Mouse (Mus musculus) midbrain, embryonic 13.5 days (tissue): ENCODE data around the gene Icam5. TPM values are rescaled to one million over a fixed set of nuclear protein-coding genes. Genes with fewer than 3 reads are reported as not detected.
A peak's percentile ranks its signal among the peaks of the same experiment; 100 is the strongest.

Source experiments
- ATAC-seq: fragments of 200-750 bp; cut with Nextera tagmentation; 2 replicates; pipeline ENCODE4 v1.8.0; 2017; ENCODE audit warnings: mild to moderate bottlenecking, moderate TSS enrichment, moderate library complexity
- H3K27ac ChIP-seq: fragments of 300-500 bp; sonication (generic); 2 replicates; pipeline ENCODE4 v1.5.1; 2015; ENCODE audit warnings: inconsistent platforms, mild to moderate bottlenecking, moderate library complexity
- H3K27me3 ChIP-seq: fragments of 300-500 bp; sonication (generic); 2 replicates; pipeline ENCODE4 v1.6.1; 2015; ENCODE audit warnings: mild to moderate bottlenecking, inconsistent platforms
- H3K36me3 ChIP-seq: fragments of 300-500 bp; sonication (generic); 2 replicates; pipeline ENCODE4 v1.6.1; 2015; ENCODE audit warnings: mild to moderate bottlenecking, inconsistent platforms
- H3K4me1 ChIP-seq: fragments of 300-500 bp; sonication (generic); replicated peaks from 2 replicates; pipeline ENCODE4 v1.6.1; 2015; ENCODE audit warnings: inconsistent platforms
- H3K4me2 ChIP-seq: fragments of 300-500 bp; sonication (generic); replicated peaks from 2 replicates; pipeline ENCODE4 v1.6.1; 2015; ENCODE audit warnings: moderate library complexity, mild to moderate bottlenecking, inconsistent platforms
- H3K4me3 ChIP-seq: fragments of 300-500 bp; sonication (generic); replicated peaks from 2 replicates; pipeline ENCODE4 v1.5.1; 2015; ENCODE audit warnings: mild to moderate bottlenecking, inconsistent platforms
- H3K9ac ChIP-seq: fragments of 300-500 bp; sonication (generic); replicated peaks from 2 replicates; pipeline ENCODE4 v1.6.1; 2015; ENCODE audit warnings: mild to moderate bottlenecking, inconsistent platforms
- H3K9me3 ChIP-seq: fragments of 300-500 bp; sonication (generic); 2 replicates; pipeline ENCODE4 v1.6.1; 2016; ENCODE audit warnings: mild to moderate bottlenecking, inconsistent platforms
- WGBS: fragments of 180-500 bp; shearing (Covaris S2); methylation state at CpG from one replicate; pipeline ENCODE4 v1.1.7; 2015; 5-methylcytosine and 5-hydroxymethylcytosine counted together
- polyA plus RNA-seq: library from polyadenylated mRNA; unstranded; fragments of >200 nt; fragmentation: Nextera tagmentation; extraction: Ambion mirVana; gene quantifications from 2 replicates; pipeline ENCODE4 v1.2.1, GENCODE M21; 2015

Icam5 gene
- polyA plus RNA-seq, 1 experiment from 2014 or later, result 0.34 TPM

GRCm38 (mm10) chr9:21015571-21016130 is 16.2 kb upstream of the Icam5 start, which contains the start of gene Icam1:
TSS of gene Icam1 (plus strand) at chr9:21015985.
- H3K27ac ChIP-seq, result no peak within 1 kb of the TSS
- WGBS, result under 1% methylated on average over 30 of the region's 30 CpGs
- peaks cover 66% of the 10 kb centered on the region for H3K27me3 ChIP-seq
- H3K4me3 ChIP-seq, result peak within 1 kb of the TSS; percentile 4
- peak within 1 kb of the TSS; percentile 37 for H3K4me2 ChIP-seq
- 0 out of 2 replicates have a peak within 1 kb of the TSS, but pooled peaks have one; percentile 20 for H3K9ac ChIP-seq
- ATAC-seq, result no peak
- H3K36me3 ChIP-seq, result no peaks in the 10 kb centered on the region
- H3K9me3 ChIP-seq, result no peaks in the 10 kb centered on the region
- H3K4me1 ChIP-seq, result peaks cover 10% of the 10 kb centered on the region

DNA sequence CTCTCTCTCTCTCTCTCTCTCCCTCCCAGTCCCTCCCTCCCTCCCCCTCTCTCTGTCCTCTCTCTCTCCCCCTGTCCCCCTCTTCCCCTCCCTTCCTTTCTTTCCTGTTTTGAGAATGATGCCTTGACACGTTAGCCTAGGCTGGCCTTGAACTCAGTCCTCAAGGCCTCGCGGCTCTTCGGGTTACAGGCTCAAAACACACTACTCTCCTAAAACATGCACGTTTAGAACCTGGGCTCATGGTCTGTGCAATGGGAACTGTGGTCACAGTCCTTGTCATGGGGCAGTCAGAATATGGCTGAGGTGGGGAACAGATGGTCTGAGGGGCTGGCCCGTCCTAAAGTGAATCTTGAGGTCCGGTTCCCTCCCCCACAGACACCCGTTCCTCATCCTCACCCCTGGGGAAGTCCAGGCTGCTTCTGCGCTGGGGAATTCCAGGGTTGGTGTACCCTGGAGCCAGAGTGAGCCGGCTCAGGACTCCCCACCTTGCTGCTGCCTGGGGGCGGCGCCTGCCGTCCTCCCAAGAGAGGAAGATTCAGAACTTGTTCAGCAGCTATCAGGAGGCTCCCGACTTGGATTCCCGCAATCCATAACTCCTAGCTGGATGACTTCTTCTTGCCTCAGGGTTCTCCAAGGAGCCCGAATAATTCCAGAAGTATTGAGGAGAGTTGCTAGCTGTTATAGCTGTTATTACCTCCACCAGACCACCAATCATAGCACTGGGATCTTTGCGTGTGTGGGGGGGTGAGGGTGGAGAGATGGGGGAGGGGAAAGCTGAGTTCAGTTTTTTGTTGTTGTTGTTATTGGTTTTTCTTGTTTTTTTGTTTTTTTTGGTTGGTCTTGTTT is 15.3 kb upstream of the Icam5 start:
- Histone ChIP-seq H3K27me3 (peaks cover 67% of the 10 kb centered on the region), H3K4me3 (no peak overlapping the region), H3K27ac (no peak overlapping the region), H3K9me3 (no peaks in the 10 kb centered on the region), H3K9ac (no peak overlapping the region), H3K4me1 (peaks cover 10% of the 10 kb centered on the region), H3K36me3 (no peaks in the 10 kb centered on the region), H3K4me2 (no peak overlapping the region)
- ATAC-seq, result no peak
- 5% methylated on average over 17 of the region's 17 CpGs for WGBS

DNA sequence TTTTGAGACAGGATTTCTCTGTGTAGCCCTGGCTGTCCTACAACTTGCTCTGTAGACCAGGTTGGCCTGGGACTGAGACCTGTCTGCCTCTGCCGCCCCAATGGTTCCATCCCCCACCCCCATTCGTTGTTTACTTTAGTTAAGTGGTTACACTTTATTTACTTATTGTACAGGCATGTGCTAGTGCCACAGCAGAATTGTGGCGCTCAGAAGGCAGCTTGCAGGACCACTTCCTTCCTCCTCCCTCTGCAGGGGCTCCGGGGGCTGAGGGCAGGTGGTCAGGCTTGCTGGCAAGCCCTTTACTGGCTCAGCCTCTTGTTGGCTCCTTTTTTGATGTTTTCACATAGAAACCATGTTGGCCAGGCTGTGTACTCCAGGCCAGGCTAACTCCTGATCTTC is 14.7 kb upstream of the Icam5 start:
- Histone ChIP-seq H3K36me3 (no peaks in the 10 kb centered on the region), H3K4me2 (no peak overlapping the region), H3K27ac (no peak overlapping the region), H3K4me1 (peaks cover 10% of the 10 kb centered on the region), H3K9me3 (no peaks in the 10 kb centered on the region), H3K9ac (no peak overlapping the region), H3K27me3 (peaks cover 70% of the 10 kb centered on the region), H3K4me3 (no peak overlapping the region)
- 38% methylated on average over 4 of the region's 4 CpGs for WGBS
- no peak for ATAC-seq

- no peaks in the 10 kb centered on the region for H3K36me3 ChIP-seq
- H3K9ac ChIP-seq, result no peak overlapping the region
- H3K27me3 ChIP-seq, result peaks cover 67% of the 10 kb centered on the region
- H3K9me3 ChIP-seq, result no peaks in the 10 kb centered on the region
- peaks cover 10% of the 10 kb centered on the region for H3K4me1 ChIP-seq
- no peak overlapping the region for H3K4me2 ChIP-seq
- no peak overlapping the region for H3K4me3 ChIP-seq
- no peak overlapping the region for H3K27ac ChIP-seq
- WGBS, result 80% methylated on average over 2 of the region's 2 CpGs
- ATAC-seq, result no peak
Measured at GRCm38 (mm10) chr9:21018600-21018999, 13.3 kb upstream of the Icam5 start.

GRCm38 (mm10) chr9:21021363-21021762 is 10.5 kb upstream of the Icam5 start:
- no peak overlapping the region for H3K4me3 ChIP-seq
- no peak for ATAC-seq
- peaks cover 51% of the 10 kb centered on the region for H3K27me3 ChIP-seq
- no peaks in the 10 kb centered on the region for H3K4me1 ChIP-seq
- H3K9ac ChIP-seq, result no peak overlapping the region
- H3K36me3 ChIP-seq, result no peaks in the 10 kb centered on the region
- no peak overlapping the region for H3K4me2 ChIP-seq
- H3K27ac ChIP-seq, result no peak overlapping the region
- H3K9me3 ChIP-seq, result no peaks in the 10 kb centered on the region
- WGBS, result 74% methylated on average over 3 of the region's 3 CpGs

DNA sequence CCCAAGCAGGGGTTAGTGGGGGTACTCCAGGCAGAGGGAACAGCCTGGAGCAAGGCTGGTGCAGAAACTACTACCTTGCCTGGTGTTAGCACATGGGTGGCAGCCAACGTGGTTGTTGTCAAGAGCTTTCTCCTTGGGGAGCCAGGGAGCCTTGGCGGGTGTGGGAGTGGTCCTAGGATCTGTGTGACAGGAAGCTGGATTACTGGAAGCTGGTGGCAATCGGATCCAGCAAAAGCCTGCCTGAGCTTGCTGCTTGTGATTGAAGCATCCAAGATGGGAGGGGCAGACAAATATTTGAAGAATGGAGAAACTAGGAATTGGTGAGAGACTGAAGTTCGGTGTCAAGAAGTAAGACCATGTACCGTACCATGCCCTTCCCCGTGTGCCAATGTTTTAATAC is 9.6 kb upstream of the Icam5 start:
- 68% methylated on average over 6 of the region's 6 CpGs for WGBS
- Histone ChIP-seq H3K9me3 (no peaks in the 10 kb centered on the region), H3K4me1 (no peaks in the 10 kb centered on the region), H3K4me3 (no peak overlapping the region), H3K9ac (no peak overlapping the region), H3K36me3 (no peaks in the 10 kb centered on the region), H3K27ac (no peak overlapping the region), H3K27me3 (peaks cover 50% of the 10 kb centered on the region), H3K4me2 (no peak overlapping the region)
- no peak for ATAC-seq

DNA sequence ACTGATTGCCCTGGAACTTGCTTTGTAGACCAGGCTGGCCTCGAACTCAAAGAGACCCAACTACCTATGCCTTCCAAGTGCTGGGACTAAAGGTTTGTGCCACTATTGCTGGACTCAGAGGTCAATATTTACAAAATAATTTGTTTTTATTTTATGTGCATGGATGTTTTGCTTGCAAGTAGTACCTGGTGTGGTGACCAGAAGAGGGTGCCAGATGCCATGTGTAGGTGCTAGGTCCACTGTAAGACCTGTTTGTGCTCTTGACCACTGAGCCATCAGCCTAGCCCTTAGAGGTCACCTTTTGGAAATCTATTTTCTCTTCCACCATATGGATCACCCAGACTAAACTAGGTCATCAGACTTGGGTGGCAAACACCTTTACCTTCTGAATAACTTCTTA is 9.1 kb upstream of the Icam5 start:
- WGBS, result 84% methylated on average over 1 of the region's 1 CpGs
- H3K9me3 ChIP-seq, result no peaks in the 10 kb centered on the region
- H3K4me1 ChIP-seq, result no peaks in the 10 kb centered on the region
- H3K9ac ChIP-seq, result no peak overlapping the region
- peaks cover 50% of the 10 kb centered on the region for H3K27me3 ChIP-seq
- no peak for ATAC-seq
- H3K4me3 ChIP-seq, result no peak overlapping the region
- H3K4me2 ChIP-seq, result no peak overlapping the region
- H3K36me3 ChIP-seq, result no peaks in the 10 kb centered on the region
- no peak overlapping the region for H3K27ac ChIP-seq

GRCm38 (mm10) chr9:21025258-21025810 is 6.5 kb upstream of the Icam5 start:
- WGBS, result 73% methylated on average over 19 of the region's 19 CpGs
- peaks cover 59% of the 10 kb centered on the region for H3K27me3 ChIP-seq

GRCm38 (mm10) chr9:21026849-21027248 is 5.0 kb upstream of the Icam5 start:
- no peaks in the 10 kb centered on the region for H3K9me3 ChIP-seq
- ATAC-seq, result no peak
- H3K9ac ChIP-seq, result no peak overlapping the region
- H3K27me3 ChIP-seq, result peaks cover 70% of the 10 kb centered on the region
- peaks cover 26% of the 10 kb centered on the region for H3K4me1 ChIP-seq
- no peak overlapping the region for H3K4me2 ChIP-seq
- H3K36me3 ChIP-seq, result no peaks in the 10 kb centered on the region
- no peak overlapping the region for H3K27ac ChIP-seq
- H3K4me3 ChIP-seq, result no peak overlapping the region
- WGBS, result 84% methylated on average over 12 of the region's 12 CpGs

More at GRCm38 (mm10) chr9:21025258-21025810, 6.5 kb upstream of the Icam5 start:
- Histone ChIP-seq H3K4me1 (peaks cover 11% of the 10 kb centered on the region), H3K4me2 (no peak overlapping the region), H3K36me3 (no peaks in the 10 kb centered on the region), H3K9ac (no peak overlapping the region), H3K9me3 (no peaks in the 10 kb centered on the region), H3K27ac (no peak overlapping the region), H3K4me3 (no peak overlapping the region)
- no peak for ATAC-seq

DNA sequence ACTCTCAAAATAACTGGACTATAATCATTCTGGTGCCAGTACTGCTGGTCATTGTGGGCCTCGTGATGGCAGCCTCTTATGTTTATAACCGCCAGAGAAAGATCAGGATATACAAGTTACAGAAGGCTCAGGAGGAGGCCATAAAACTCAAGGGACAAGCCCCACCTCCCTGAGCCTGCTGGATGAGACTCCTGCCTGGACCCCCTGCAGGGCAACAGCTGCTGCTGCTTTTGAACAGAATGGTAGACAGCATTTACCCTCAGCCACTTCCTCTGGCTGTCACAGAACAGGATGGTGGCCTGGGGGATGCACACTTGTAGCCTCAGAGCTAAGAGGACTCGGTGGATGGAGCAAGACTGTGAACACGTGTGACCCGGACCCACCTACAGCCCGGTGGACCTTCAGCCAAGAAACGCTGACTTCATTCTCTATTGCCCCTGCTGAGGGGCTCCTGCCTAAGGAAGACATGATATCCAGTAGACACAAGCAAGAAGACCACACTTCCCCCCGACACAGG is 4.0 kb upstream of the Icam5 start:
- no peak overlapping the region for H3K27ac ChIP-seq
- H3K36me3 ChIP-seq, result no peaks in the 10 kb centered on the region
- H3K4me3 ChIP-seq, result no peak overlapping the region
- H3K4me2 ChIP-seq, result no peak overlapping the region
- 50% methylated on average over 8 of the region's 8 CpGs for WGBS
- no peaks in the 10 kb centered on the region for H3K9me3 ChIP-seq
- H3K4me1 ChIP-seq, result peaks cover 36% of the 10 kb centered on the region
- no peak overlapping the region for H3K9ac ChIP-seq
- no peak for ATAC-seq
- H3K27me3 ChIP-seq, result peaks cover 74% of the 10 kb centered on the region

GRCm38 (mm10) chr9:21028560-21029110 is 3.2 kb upstream of the Icam5 start:
- H3K9me3 ChIP-seq, result no peaks in the 10 kb centered on the region
- H3K36me3 ChIP-seq, result no peaks in the 10 kb centered on the region
- no peak overlapping the region for H3K4me3 ChIP-seq
- no peak overlapping the region for H3K9ac ChIP-seq
- ATAC-seq, result no peak
- no peak overlapping the region for H3K4me2 ChIP-seq
- peaks cover 82% of the 10 kb centered on the region for H3K27me3 ChIP-seq
- 84% methylated on average over 6 of the region's 6 CpGs for WGBS
- H3K27ac ChIP-seq, result no peak overlapping the region
- peaks cover 44% of the 10 kb centered on the region for H3K4me1 ChIP-seq
